Mouse (Mus musculus) retina, postnatal 1 day (tissue): ENCODE measurements around the gene Kcna10.

ENCODE experiments used
- DNase-seq: peaks from one replicate; pipeline ENCODE4 v3.0.0-alpha.2; 2012

Gene Kcna10

DNA sequence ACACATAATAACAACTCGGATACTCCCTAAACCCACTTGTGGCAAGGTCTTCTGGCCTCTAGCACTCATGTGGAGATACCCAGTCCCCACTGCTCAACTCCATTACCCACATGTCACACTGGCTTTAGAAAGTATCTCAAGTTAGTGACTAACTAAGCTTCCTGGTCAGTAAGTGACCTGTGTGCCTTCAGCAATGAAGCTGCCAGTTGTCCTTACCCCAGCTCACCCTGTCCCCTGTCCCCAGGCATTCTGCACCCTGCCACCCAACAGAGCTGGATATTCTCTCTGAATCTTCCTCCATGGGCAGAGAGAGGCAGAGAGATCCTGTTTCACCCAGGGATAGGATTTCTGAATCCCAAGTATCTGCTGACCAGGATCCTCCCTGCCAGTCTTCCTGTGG is at the start of gene Kcna10:
Gene Kcna10 (plus strand): TSS at position 301 of the 400 bp plus-strand sequence.
- no peak for DNase-seq

DNA sequence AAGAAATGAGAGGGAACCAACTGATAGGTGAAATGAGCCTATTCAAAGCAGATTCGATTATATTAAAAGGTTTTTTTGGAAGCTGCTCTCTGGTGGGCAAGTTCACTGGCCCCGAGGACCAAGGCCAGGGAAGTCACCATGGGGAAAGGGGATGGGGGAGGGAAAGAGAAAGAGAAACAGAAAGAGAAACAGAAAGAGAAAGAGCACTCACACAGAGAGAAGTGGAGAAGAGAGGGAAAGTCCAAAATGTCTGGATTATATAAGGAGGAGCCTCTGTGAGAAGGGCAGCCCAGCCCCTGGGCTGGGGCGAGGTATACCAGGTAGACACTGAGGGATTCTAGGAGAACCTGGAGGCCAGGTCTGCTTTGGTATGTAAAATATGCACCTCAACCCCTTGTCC is 48.4 kb upstream of the Kcna10 start:
- no peak for DNase-seq

DNA sequence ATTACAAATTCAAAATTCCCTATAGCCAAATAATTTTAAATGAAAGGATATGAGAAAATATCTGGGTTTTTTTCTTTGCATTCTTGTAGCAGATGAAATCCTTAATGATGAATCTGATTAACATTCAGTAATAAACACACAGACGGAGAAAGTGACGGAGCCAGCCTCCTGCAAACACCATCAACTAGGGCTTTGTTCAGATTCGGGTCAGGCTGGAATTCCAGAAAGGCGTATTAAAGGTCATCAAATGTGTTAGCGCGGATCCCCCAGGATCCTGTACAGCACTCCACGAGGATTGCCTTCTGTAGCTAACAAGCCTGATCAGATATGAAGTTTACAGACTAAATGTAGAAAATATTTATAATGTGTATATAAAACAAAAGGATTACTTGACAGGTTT is 35.7 kb upstream of the Kcna10 start:
- DNase-seq = peak; percentile 59

DNA sequence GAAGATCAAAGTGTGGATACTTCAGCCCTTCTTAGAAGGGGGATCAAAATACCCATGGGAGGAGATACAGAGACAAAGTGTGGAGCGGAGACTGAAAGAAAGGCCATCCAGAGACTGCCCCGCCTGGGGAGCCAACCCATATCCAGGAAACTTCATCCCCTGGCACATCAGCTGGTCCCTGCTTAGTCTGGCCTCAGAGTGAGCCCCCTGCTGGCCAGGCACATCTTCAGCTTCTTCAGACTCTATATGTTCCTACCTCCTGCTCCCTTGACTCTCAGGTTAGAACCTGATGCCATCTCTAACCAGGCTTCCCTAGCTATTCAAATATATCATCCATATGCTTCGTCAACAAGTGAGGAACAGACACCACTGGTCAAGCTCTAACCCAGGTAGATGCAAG is 33.9 kb upstream of the Kcna10 start:
- peak; percentile 36 for DNase-seq

DNA sequence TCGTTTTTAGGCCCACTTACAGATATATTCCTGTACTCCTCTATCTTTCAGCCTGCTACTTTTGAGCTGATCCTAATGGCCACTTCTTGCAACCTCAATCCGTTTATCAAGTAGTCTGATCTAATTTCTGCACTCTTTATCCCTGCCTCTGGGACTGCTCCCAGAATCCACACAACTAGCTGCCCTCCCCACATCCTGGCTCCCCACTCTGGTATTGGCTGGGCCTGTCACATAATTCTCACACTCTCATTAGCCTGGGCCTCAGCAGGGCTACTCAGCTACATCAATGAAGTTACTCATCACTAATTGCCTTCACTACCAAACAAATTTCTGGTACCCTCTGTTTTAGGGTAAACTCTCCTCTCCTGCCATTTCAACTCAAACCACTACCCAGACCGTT is 32.4 kb upstream of the Kcna10 start:
- DNase-seq = peak; percentile 88

DNA sequence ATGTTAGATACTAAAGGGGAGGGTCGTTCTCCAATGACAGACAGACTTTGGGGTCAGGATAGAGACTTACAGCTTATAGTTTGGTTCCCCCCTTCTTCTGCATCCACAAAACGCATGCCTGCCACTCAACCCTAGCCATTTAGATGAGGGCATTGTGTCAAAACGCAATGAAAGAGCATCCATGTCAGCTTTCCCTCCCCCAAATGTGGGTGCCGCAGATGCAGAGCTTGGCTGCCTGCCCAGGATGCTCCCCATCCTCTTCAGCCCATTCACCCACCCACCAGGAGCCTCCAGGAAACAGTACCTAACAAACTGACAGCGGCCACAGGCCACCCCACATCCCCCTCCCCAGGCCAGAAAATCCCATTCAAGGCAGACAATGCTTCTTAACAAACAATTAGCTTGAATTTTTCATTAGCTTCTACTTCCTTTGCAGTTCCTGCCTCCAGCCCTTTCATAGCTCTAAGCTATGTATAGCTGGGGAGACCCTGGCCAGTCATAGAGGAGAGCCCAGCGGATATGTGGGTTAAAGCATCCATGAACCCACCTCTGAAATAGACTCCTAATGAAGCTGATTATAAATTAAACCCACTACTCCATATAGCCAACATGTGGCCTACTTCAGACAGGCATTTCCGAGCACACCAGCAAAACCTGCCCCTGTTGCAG is 31.9 kb upstream of the Kcna10 start:
- peak; percentile 91 for DNase-seq

DNA sequence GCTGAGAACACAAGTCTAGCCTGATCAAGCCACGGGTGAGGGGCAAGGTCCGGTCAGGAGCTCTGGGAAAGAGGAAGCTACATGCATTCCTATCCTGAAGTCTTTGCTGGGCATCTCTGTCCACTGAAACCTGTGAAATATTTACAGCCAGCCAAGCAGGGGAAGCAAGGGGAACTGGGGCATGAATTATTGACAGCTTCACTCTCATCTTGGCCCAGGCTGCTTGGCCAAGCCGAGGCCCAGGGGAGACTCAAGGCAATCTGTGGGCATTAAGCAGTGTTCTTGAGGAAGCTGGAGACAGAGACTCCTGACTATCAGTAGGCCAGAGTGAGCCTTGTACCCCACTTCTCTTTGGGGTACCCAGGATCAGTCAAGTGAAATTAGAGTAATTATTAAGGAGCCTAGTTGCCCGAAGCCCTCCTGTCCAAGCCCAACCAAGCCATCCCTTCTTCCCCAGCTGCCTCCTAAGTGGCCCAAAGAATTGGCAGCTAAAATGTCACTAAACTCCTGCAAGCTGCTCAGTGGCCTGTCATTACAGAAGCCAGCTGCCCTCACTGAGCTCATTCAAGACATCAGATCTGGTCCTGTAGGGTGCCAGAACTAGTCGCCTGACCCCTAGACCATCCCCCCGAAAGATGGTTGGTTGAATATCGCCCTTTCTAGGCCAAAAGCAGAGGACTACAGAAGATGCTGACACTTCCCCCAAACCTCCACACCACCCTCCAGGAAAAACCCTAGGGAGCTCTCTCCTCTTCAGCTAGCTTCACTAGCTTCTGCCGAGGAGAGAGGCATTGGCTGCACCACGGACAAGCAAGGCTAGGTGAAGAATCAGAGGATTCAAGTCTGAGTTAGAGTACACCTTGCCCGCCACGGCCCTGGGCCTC is 28.8 kb upstream of the Kcna10 start:
- peak; percentile 79 for DNase-seq

DNA sequence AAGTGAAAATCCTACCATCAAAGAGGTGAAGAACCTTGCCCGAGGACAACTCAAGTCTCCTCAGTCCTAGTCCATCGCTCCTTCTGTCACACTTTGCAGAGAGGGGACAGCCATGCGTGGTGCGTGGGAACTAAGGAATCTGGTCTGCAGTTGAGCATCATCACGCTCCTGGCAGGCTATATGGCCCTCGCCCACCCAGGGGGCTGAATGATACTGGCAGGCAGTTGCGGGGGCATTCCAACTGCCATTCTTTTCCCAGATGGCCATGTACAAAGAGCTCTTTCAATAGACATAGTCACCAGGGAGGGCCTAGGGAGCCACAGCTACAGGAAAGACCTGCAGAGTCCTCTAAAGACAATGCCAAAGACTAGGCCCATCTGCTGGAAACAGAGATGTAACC is 24.0 kb upstream of the Kcna10 start:
- peak; percentile 67 for DNase-seq

DNA sequence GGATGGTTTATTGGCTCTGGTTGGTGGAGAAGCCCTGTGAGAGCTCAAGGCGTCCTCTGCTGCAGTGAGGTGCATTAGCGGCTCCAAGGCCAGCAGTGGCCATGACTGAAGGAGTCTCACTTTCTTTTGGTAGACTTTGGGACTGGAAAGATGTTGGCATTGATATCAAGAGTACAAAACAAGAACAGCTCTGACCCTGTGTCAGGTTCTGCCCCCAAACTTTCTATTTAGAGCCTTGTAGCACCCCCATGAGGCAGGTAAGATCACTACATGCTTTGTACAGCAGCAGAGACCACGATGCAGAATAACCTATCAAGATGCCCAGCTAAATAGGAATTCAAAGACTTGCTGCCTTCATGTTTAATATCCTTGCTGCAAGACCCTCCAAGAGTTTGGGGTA is 23.4 kb upstream of the Kcna10 start:
- peak; percentile 65 for DNase-seq

DNA sequence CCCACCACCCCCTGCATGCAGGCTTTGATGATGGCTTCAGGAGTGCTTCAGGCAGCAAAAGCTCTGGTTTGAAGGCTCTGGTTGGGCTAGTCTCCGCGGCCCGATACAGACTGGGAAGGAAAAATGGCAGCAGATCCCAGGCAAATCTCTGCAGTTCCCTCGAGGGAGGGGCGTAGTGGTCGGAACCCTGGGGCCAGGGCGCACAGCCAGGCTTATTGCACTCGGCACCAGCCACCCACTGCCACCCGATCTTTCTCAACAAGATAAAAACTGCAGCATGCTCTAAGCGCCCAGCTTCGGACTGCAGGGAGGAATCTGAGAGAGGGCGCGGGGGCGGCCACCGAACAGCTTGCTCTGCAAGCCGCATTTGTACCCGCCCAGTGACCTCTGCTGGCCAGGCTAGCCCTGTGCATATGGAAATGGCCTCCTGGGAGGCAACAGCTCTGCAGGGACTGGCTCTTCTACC is 23.0 kb upstream of the Kcna10 start:
- peak; percentile 75 for DNase-seq

DNA sequence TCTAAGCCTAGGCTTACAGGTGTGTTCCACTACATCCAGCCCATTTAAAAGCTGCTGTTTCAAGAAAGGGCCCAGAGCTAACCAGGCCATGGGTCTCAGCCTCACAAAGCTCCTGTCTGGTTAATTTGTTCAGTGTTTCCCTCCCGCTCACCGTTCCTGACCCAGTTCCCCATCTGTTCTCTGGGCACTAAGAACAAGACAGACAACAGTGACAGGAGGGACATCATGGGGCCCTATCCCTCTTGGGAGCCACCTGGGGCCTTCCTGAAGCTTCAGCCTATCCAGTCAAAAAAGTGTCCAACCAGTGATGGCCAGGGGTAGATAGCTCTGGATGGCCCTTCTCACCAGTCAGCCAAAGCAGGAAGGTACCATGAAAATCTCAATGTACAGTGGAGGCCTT is 20.1 kb upstream of the Kcna10 start:
- DNase-seq = peak; percentile 49

DNA sequence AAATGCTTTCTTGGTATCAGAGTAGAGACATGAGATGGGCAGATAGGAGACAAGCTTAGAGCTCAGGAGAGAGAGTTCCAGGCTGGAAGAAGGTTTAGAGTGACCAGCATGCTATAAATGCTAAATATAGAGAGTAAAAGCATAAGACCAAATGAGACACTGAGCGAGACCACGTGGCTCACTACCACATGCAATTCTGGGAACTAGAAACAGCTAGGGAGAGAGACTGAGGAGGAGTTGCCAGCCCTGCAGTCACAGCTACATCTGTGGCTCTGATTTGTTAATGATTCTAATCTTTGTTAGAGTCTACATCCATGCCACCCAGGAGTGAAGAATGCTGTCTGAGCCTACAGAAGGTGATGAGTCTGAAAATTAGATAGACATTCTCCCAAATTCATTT is 13.3 kb upstream of the Kcna10 start:
- no peak for DNase-seq

DNA sequence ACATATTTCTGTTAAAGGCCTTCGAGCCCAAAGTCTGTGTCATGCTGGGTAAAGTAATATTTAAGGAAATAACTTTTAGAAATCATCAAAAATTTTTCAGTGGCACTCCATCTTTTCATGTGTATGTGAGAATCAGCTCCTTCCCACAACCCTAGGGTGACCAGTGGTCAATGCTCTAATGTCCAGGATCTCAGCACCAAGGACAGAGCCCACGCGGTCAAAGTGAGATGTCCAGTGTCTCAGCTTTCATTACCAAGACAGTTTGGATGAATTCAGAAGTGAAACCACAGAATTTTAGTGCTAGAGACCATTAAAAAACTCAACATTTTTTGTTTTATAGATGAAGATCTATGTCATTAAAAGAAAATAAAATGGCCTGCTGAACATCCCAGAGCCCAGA is 10.9 kb upstream of the Kcna10 start:
- no peak for DNase-seq

DNA sequence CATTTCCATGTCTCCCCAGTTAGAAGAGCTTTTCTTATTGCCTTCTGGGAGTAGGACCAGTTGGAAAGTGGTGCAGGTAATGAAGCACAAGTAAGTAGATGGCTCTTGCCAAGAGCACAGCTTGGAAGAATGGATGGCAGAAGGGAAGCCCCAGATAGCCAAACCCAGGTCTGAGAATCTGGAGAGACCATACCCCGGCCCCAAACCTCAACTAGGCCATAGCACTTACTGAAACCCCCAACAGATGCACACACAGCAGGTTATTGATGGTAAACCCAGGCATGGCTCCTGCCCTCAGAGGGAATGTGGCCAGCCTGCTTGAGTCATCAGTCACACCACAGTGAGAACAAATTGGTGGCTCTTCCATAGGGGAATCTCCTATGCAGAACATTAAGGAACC is 10.3 kb upstream of the Kcna10 start:
- no peak for DNase-seq

DNA sequence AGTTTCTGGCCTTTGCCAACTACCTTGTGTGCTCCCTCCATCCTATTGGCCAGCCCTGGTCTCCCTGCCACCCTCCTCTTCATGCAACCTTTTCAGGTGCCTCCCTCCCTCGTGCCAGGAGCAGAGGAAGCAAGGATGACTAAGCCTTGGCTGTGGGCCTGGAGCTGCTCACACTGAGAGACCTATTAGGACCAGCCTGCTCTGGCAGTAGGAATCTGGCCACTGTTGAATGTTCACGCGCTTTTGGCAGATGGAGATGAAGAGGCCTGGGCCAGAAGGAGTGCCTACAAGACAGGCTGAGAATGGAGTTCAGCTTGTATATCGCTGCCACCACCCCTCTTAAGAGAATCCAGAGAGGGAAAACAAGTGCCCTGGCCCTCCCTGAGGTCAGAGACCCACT is 7.4 kb upstream of the Kcna10 start:
- DNase-seq = no peak

DNA sequence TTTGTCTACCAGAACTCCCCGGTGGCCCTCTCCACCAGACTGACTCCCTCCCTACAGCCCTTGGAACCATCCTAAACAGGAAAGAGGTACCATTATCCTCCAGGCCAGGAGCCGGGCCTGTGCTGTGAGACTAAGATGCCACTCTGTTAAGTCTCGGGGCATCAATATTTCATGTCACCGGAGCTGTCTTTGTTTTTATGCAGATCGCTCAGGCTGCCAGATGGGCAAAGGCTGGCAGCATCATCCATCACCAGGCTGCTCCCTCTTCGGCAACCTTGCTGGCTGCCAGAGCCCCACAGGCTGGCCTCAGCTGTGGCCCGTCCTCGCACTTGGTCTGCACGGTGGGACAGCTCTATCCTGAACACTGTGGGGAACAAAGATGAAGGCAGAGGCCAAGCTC is 6.4 kb upstream of the Kcna10 start:
- peak; percentile 24 for DNase-seq

DNA sequence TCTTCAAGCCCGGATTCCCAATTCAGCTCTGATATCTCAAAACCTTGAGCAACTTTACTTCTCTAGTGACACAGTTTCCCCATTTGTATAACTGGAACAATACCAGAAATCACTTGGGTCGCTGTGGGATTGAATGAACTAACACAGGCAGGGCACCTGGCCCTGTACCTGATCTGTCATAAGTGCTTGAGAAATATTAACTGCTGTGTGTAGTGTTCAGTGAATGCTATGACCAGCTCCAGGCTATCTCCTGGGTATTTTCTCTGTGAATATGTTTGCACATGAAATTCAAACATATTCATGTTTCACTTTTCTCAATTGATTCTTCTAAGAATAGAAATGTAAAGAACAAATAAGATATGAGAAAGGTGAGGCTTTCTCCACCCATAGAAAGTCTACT is 2.0 kb upstream of the Kcna10 start:
- no peak for DNase-seq

DNA sequence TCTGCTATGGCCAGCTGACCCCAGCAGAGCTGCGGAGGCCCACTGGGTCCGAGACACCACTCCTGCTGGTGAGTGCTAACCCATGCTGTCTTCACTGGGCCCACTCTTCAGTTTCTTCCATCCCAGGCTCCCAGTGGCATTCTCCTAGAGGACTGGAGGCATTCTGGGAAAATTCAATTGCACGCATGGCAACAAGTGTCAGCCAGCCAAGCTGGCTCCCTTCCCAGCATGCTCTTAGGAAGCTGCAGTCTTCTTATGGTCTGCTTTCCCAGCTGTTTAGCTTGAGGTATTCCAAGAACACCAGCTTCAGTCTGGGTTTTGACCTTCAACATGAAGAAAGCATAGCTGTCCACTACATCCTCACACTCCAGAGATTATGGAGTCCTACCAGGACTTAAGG is 322 bp downstream of the Kcna10 start:
- DNase-seq = no peak

DNA sequence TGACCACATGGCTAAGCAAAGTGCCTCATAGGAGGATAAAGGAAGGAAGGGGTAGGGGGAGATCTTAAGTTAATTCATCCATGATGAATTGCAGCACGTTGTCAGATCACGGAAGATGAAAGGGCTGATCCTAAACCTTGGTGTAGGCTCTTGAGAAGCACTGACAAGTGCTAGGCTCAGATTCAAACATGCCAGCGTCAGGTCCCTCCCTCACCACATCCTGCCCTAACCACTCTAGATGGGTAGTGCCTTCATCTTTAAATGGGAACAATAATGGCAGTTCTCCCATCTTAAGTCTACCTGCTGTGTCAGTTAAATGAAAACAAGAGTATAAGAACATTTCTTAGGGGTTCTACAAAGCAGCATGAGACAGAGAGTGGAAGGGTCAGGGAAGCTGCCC is 2.7 kb downstream of the Kcna10 start:
- DNase-seq = no peak

DNA sequence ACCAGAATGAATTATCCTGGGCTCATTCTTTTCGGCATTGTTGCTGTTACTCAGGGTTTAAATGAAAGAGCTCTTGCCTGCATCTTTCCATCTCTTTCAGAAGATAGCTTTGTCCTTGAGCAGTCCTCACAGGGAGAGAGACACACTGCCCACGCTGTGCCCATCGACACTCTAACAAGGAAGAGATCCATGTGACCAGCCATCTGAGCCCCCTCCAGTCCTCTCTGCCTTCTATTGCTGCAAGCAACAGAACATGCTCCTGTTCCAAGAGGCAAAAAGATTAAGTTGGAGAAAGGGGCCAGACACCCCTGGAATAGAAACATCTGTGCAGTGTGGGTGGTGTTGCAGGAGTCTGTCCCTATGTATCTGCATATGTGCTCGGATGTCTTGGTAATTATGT is 4.2 kb downstream of the Kcna10 start:
- DNase-seq = no peak

DNA sequence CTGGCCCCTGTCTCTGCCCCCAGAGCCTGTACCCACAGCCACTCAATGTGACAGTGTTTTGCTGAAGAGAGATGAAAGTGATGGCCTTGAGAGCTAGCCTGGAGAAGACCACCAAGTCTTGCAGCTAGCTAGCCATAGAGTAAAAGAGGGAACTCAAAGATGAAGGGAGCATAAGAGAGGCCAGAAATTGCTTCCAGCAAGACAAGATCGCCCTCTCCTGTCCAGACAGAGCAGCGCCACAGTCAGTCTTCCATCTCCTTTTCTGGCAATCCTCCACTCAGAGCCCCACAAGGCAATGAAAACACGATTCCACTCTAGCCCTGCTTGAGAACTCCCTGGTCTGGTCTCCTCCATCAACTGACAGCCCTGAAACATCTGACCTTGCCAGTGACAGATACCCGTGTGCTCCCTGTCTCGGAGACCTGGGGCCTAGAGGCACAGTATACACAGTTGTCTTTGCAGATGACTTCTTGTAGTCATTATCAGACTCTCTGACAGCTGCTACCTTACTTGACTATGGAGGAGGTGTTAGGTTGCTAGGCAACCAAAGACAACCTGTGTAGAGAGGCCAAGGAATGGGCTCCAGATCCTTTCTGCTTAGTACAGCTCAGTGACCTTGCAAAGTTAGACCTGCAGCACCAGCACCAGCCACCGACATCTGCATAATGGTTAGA is 5.5 kb downstream of the Kcna10 start:
- DNase-seq = peak; percentile 74

DNA sequence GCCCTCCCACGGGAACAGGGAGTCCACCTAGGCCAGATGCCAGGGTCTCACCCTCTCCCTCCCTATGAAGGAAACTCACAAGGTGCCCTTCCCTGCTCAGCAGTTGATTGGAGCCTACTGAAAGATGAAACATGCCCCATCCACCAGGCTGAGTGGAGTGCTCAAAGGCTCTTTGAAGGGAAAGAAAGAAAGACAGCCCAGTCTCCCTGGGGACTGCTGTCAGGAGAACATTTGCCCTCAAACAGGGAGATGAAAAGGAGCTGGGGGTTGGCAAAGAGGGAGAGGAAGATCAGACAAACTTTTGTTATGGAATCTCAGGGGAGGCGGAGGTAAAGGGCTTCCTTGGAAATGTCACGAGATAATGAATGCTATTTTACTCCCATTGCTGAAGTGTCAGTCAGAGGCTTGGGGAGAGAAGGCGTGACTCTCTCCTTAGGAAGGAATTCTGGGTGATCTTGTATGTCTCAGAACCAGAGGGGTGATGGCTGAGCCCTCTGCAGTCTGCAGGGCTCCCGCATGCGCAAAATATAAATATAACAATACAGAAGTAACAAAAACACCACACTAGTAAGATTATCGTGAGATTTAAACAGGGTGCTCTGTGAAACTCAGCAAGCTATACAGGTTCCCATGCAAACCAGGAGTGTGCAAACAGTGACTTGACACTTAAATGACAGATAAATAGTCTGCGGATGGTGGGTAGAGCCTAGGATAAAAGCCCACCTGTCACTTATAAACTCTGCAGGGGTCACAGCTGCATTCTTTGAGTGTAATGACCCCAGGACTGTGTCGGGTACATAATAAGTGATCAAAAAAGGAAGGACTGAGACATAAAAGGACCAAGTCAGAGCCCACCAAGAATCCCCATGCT is 18.7 kb downstream of the Kcna10 start:
- DNase-seq = no peak

DNA sequence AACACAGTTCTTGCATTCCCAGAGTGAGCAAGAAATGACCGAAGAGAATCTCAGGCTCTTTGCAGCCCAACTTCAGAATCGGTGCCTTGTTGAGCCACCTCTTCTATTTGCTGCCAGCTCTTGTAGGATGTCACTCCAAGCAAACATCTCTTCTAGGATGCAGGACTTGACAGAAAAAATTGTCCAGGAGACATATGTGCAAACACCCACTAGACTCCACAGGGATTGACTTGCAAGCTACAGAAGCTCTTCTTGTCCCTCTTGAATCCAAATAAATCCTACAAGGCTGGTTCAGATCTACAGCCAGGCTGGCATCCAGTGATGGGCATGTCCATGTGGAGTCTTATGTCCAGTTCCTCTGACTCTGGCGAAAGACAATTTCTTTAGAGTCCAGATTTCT is 21.6 kb downstream of the Kcna10 start:
- DNase-seq = no peak
